Mouse (Mus musculus): ENCODE results near the gene Ldlrad3.

- TF ChIP-seq CTCF (IDR thresholded peaks at IDR 0.05; ENCODE audit: low read depth, low read length) (no peak), POLR2A (IDR thresholded peaks at IDR 0.05; ENCODE audit: borderline replicate concordance, low read depth, low read length) (no peak)
These were observed 174.7 kb downstream of the Ldlrad3 start for GRCm38 (mm10) chr2:102011311-102011975.
